Mouse (Mus musculus) C2C12 (cell line): ENCODE measurements around the gene Fnip1. TPM values are rescaled to one million over a fixed set of nuclear protein-coding genes. Genes with fewer than 3 reads are reported as not detected.
"Not testable (repeated sequence)": the region's sequence is repeated elsewhere in the genome, so short reads cannot be mapped to it uniquely, and the experiment has no call there.

Experiments used
- H3K27me3 ChIP-seq: one replicate; pipeline ENCODE4 v1.6.1; 2011; ENCODE audit not compliant: control insufficient read depth, insufficient read depth, insufficient read length
- H3K36me3 ChIP-seq: one replicate; pipeline ENCODE4 v1.6.1; 2011; ENCODE audit not compliant: control insufficient read depth, insufficient read depth
- H3K4me3 ChIP-seq: one replicate; pipeline ENCODE4 v1.5.1; 2011; ENCODE audit warnings: mild to moderate bottlenecking, control low read depth; ENCODE audit not compliant: poor library complexity, insufficient read depth, severe bottlenecking
- H3K79me2 ChIP-seq: one replicate; pipeline ENCODE4 v1.6.1; 2011; ENCODE audit not compliant: control insufficient read depth, insufficient read depth
- H3K79me3 ChIP-seq: one replicate; pipeline ENCODE4 v1.6.1; 2011; ENCODE audit warnings: low read depth, control low read depth
- H3ac ChIP-seq: one replicate; pipeline ENCODE3; 2011; ENCODE audit warnings: low read depth; ENCODE audit not compliant: control insufficient read depth, insufficient read length
- CEBPB ChIP-seq: IDR thresholded peaks from one replicate; pipeline ENCODE4 v1.6.1; 2011; ENCODE audit warnings: low read depth, mild to moderate bottlenecking, control low read depth, moderate library complexity
- CTCF ChIP-seq: IDR thresholded peaks from one replicate; pipeline ENCODE4 v1.5.1; 2011; ENCODE audit not compliant: control insufficient read depth, insufficient read depth, insufficient read length
- FOSL1 ChIP-seq: IDR thresholded peaks from one replicate; pipeline ENCODE4 v1.8.0; 2011; ENCODE audit warnings: mild to moderate bottlenecking, low read length; ENCODE audit not compliant: poor library complexity, insufficient read depth, severe bottlenecking
- MAX ChIP-seq: IDR thresholded peaks from one replicate; pipeline ENCODE4 v1.6.1; 2011; ENCODE audit warnings: mild to moderate bottlenecking, control low read depth
- MYOD1 ChIP-seq: IDR thresholded peaks from one replicate; pipeline ENCODE4 v1.6.1; 2011; ENCODE audit warnings: low read depth; ENCODE audit not compliant: control insufficient read depth, insufficient read length
- MYOG ChIP-seq: IDR thresholded peaks from one replicate; pipeline ENCODE4 v1.6.1; 2011; ENCODE audit not compliant: control insufficient read depth, insufficient read length; ENCODE audit errors: extremely low read depth
- USF1 ChIP-seq: IDR thresholded peaks from one replicate; pipeline ENCODE4 v1.6.1; 2011; ENCODE audit warnings: low read depth, mild to moderate bottlenecking, control low read depth, moderate library complexity
- long read RNA-seq, 2 experiments: library from polyadenylated mRNA; unstranded; transcript quantifications; one replicate each; pipeline ENCODE4 v2.0.0; 2019 to 2020
- polyA plus RNA-seq: library from polyadenylated mRNA; unstranded; fragments of >200 nt; fragmentation: generic; extraction: Trizol; gene quantifications from one replicate; pipeline ENCODE4 v1.2.1, GENCODE M21; 2012; ENCODE audit warnings: missing spikeins

Fnip1 gene
- polyA plus RNA-seq = 2.6 TPM
- long read RNA-seq, experiment 1, partial matches to known transcripts = 0 of 1 reads
- long read RNA-seq, experiment 1, other reads (novel, unspliced or antisense) = 1 of 1 reads
- long read RNA-seq, experiment 2, full-length matches to known transcripts = 2 of 12 reads
- long read RNA-seq, experiment 2, partial matches to known transcripts = 4 of 12 reads
- long read RNA-seq, experiment 2, other reads (novel, unspliced or antisense) = 6 of 12 reads

DNA sequence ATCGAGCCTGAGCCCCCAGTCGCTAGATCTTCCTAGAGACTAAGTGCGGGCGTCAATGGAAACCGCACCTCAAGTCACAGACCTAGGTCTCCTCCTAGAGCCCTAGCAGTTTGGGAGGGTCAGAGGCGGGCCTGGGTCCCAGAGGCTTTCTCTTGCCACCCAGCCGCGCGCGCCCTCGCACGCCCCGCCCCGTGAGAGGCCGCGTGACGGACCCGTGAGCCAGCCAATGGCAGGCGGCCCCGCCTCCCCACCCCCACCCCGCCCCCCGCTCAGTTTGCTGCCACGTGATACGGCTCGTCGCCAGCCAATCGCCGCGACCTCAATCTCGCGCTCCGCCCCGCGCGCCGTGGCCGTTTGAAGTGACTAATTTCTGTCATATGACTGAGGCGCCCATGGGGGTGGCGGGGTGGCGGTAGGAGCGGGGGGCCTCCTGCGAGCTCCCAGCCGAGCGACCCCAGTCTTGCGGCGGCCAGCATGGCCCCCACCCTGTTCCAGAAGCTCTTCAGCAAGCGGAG, at the start of gene Fnip1:
Fnip1 (plus strand) TSS at position 377 of the 515 bp plus-strand sequence.
- H3K27me3 ChIP-seq = no peaks in the 10 kb centered on the region
- peaks cover 49% of the 10 kb centered on the region for H3K79me2 ChIP-seq
- peaks cover 39% of the 10 kb centered on the region for H3K79me3 ChIP-seq
- no peaks in the 10 kb centered on the region for H3K36me3 ChIP-seq
- TF ChIP-seq CTCF (no peak), MYOD1 (no peak), MAX (no peak), USF1 (no peak), CEBPB (no peak), FOSL1 (no peak), MYOG (no peak)
- peak within 1 kb of the TSS; percentile 86 for H3ac ChIP-seq
- H3K4me3 ChIP-seq = peak within 1 kb of the TSS; percentile 83

DNA sequence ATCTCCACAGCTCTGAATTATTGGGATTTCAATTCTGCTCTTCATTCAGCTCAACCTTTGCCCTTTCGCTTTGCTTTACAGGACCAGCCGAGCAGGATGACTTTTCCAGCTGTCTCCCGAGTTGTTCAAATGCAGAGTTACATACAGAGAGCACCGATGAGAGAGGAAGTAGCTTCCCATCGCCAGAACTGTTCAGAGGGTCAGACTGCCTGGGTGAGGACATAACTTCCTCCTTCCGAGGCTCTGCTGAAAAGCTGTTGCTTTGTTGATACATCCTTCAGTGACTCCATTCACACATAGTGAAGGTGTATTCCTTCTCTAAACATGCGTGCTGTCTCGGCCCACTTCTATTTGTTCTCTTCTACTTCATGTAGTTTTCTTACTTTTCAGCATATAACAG, 47.6 kb upstream of the Fnip1 start:
- H3K79me3 ChIP-seq = no peaks in the 10 kb centered on the region
- TF ChIP-seq USF1 (no peak), FOSL1 (no peak), MYOG (no peak), MYOD1 (no peak), CEBPB (no peak), CTCF (no peak), MAX (no peak)

GRCm38 (mm10) chr11:54391326-54391725, 46.7 kb upstream of the Fnip1 start:
- H3K36me3 ChIP-seq = no peaks in the 10 kb centered on the region
- no peaks in the 10 kb centered on the region for H3K27me3 ChIP-seq
- H3K79me3 ChIP-seq = no peaks in the 10 kb centered on the region
- no peak for TF ChIP-seq MAX
- no peak for TF ChIP-seq CEBPB
- no peak for TF ChIP-seq CTCF
- TF ChIP-seq MYOD1 = no peak
- no peak for TF ChIP-seq USF1
- no peak for TF ChIP-seq MYOG
- no peak for TF ChIP-seq FOSL1
- H3ac ChIP-seq = no peak overlapping the region
- no peaks in the 10 kb centered on the region for H3K79me2 ChIP-seq
- no peak overlapping the region for H3K4me3 ChIP-seq

More for the DNA sequence above, 47.6 kb upstream of the Fnip1 start:
- no peak overlapping the region for H3K4me3 ChIP-seq
- H3K27me3 ChIP-seq = no peaks in the 10 kb centered on the region
- H3K36me3 ChIP-seq = no peaks in the 10 kb centered on the region
- no peak overlapping the region for H3ac ChIP-seq
- H3K79me2 ChIP-seq = no peaks in the 10 kb centered on the region

DNA sequence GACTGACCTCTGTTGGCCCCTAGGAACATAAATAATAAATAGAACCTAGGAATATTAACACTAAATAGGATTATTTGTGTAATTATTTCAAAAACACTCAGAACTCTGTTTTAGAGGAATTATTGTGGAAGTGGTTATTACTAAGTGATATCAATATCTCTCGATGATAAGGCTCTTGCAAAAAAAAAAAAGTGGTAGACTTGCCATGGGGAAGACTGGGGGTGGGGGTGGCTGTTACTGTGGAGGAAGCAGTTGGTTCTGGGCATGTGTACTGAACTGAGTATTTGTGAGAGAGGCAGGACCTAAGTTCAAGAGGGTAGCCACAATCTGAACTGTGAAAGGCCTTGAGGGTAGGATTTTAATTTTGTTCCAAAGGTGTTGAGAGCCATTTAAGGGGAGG, 41.3 kb upstream of the Fnip1 start:
- Histone ChIP-seq H3K79me3 (no peaks in the 10 kb centered on the region), H3K79me2 (no peaks in the 10 kb centered on the region), H3ac (no peak overlapping the region), H3K27me3 (no peaks in the 10 kb centered on the region), H3K36me3 (no peaks in the 10 kb centered on the region), H3K4me3 (no peak overlapping the region)
- TF ChIP-seq USF1 (no peak), MYOD1 (no peak), MYOG (no peak), FOSL1 (no peak), CEBPB (no peak), CTCF (no peak), MAX (no peak)

DNA sequence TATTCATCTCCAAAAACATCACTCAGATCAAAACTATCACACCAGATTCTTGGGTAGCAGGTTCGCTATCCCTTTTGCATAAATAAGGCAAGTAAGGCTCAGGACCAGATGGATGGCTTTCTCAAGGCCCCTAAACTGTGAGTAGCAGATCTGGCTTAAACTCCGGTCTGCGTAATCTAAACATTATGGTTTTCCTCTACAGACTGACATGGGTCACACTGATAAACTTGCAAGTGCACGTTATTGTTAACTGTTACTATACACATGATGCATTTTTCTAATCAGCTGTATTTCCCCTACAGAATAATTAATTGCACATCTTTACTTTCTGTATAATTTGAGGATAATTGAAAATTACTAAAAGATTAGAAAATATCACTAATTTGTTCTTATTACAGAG, 39.9 kb upstream of the Fnip1 start:
- H3K36me3 ChIP-seq = no peaks in the 10 kb centered on the region
- no peaks in the 10 kb centered on the region for H3K79me3 ChIP-seq
- no peak overlapping the region for H3K4me3 ChIP-seq
- no peak for TF ChIP-seq FOSL1
- no peak for TF ChIP-seq CTCF
- no peak for TF ChIP-seq USF1
- no peak for TF ChIP-seq MAX
- no peak for TF ChIP-seq MYOG
- TF ChIP-seq MYOD1 = no peak
- TF ChIP-seq CEBPB = no peak
- no peak overlapping the region for H3ac ChIP-seq
- no peaks in the 10 kb centered on the region for H3K27me3 ChIP-seq
- no peaks in the 10 kb centered on the region for H3K79me2 ChIP-seq

GRCm38 (mm10) chr11:54400803-54401202, 37.2 kb upstream of the Fnip1 start:
- H3K79me2 ChIP-seq, H3K36me3 ChIP-seq, H3K4me3 ChIP-seq, H3ac ChIP-seq, H3K27me3 ChIP-seq, H3K79me3 ChIP-seq: not testable (repeated sequence)
